Mouse (Mus musculus): ENCODE data around the gene 5730522E02Rik. TPM values are rescaled to one million over a fixed set of nuclear protein-coding genes. Genes with fewer than 3 reads are reported as not detected.

Gene 5730522E02Rik
- total and polyA plus RNA-seq, 3 experiments = not detected

DNA sequence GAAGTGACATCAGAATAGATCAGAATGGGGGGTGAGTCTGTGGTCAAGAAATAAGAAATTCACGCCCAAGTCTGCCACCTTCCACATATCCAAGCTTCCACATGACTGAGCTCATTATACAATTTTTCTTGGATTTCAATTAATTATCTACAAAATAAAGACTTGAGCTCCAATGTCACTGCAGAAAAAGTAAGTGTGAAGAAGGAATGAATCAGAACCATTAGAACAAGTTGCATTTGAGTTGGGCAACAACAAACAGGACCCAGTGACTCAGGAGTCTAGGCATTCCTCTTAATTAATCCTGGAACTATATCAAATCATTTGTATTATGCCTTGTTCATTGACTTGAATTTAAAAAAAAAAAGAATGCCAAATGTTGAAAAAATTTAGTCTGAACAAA lies 422.9 kb downstream of the 5730522E02Rik start:
- H3K4me3 ChIP-seq (ENCODE audit: control insufficient read depth in 1 of 2, insufficient read depth in 1 of 2, low read depth in 2 of 2, low read length in 2 of 2) = no peak overlapping the region
- no peak for DNase-seq (ENCODE audit: low read depth, low spot score)
- H3K9me3 ChIP-seq (replicated peaks; ENCODE audit: insufficient read depth, low read length) = no peaks in the 10 kb centered on the region
- no peaks in the 10 kb centered on the region for H3K36me3 ChIP-seq (ENCODE audit: control insufficient read depth in 1 of 2, insufficient read depth in 2 of 2, low read length in 2 of 2)
- no peaks in the 10 kb centered on the region for H3K79me2 ChIP-seq (ENCODE audit: control insufficient read depth, insufficient read depth, low read length, poor library complexity)
- no peak overlapping the region for H3K27ac ChIP-seq (ENCODE audit: control insufficient read depth, low read depth, low read length)
- no peak for TF ChIP-seq GATA1 (IDR thresholded peaks at IDR 0.05; ENCODE audit: low read depth, low read length)
- no peak for TF ChIP-seq MAFK (IDR thresholded peaks at IDR 0.05; ENCODE audit: borderline replicate concordance, low read depth, low read length)
- TF ChIP-seq USF1 (IDR thresholded peaks at IDR 0.05; ENCODE audit: low read depth, low read length) = no peak
- no peaks in the 10 kb centered on the region for H3K27me3 ChIP-seq (ENCODE audit: control insufficient read depth in 1 of 2, insufficient read depth in 2 of 2, low read length in 2 of 2)
- H3K9ac ChIP-seq (ENCODE audit: control insufficient read depth, low read depth, low read length, poor library complexity, severe bottlenecking) = no peak overlapping the region
- H3K4me1 ChIP-seq (ENCODE audit: control insufficient read depth in 1 of 2, insufficient read depth in 2 of 2, low read length in 2 of 2) = no peaks in the 10 kb centered on the region

DNA sequence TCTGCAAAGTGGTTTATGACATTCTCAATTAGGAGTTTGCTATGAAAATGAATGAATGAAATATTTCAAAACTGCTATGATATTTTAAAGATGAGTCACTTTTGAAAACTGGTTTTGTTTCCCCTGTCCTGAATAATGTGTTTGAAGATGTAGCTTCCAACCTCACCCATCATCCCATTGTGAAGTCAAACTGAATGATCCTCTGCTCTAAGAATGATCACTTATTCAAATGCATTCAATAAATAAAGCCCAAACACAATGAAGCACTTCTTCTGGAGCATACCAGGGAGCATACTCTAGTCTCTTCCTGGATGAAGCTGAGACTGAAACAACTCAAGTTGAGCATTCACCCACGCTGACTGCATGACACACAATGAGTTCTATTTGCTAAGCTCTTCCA lies 438.3 kb downstream of the 5730522E02Rik start:
- Histone ChIP-seq H3K4me3 (ENCODE audit: control insufficient read depth in 1 of 2, insufficient read depth in 1 of 2, low read depth in 2 of 2, low read length in 2 of 2) (no peak overlapping the region), H3K9ac (ENCODE audit: control insufficient read depth, low read depth, low read length, poor library complexity, severe bottlenecking) (no peak overlapping the region), H3K36me3 (ENCODE audit: control insufficient read depth in 1 of 2, insufficient read depth in 2 of 2, low read length in 2 of 2) (no peaks in the 10 kb centered on the region), H3K27me3 (ENCODE audit: control insufficient read depth in 1 of 2, insufficient read depth in 2 of 2, low read length in 2 of 2) (no peaks in the 10 kb centered on the region), H3K27ac (ENCODE audit: control insufficient read depth, low read depth, low read length) (no peak overlapping the region), H3K79me2 (ENCODE audit: control insufficient read depth, insufficient read depth, low read length, poor library complexity) (no peaks in the 10 kb centered on the region), H3K4me1 (ENCODE audit: control insufficient read depth in 1 of 2, insufficient read depth in 2 of 2, low read length in 2 of 2) (no peaks in the 10 kb centered on the region), H3K9me3 (replicated peaks; ENCODE audit: insufficient read depth, low read length) (no peaks in the 10 kb centered on the region)
- DNase-seq (ENCODE audit: low read depth, low spot score) = no peak
- no peak for TF ChIP-seq MAFK (IDR thresholded peaks at IDR 0.05; ENCODE audit: borderline replicate concordance, low read depth, low read length)
- no peak for TF ChIP-seq UBTF (IDR thresholded peaks at IDR 0.05; ENCODE audit: borderline replicate concordance, insufficient read depth, low read depth, low read length)
- TF ChIP-seq TBP (IDR thresholded peaks at IDR 0.05; ENCODE audit: low read depth, low read length) = no peak
- TF ChIP-seq POLR2A (IDR thresholded peaks at IDR 0.05; ENCODE audit: control insufficient read depth in 1 of 2, insufficient read depth in 1 of 2, low read depth in 1 of 2, low read length in 2 of 2, poor library complexity in 1 of 2) = no peak
- no peak for TF ChIP-seq USF2 (IDR thresholded peaks at IDR 0.05; ENCODE audit: borderline replicate concordance in 1 of 2, insufficient read depth in 1 of 2, low read depth in 1 of 2, low read length in 2 of 2)
- no peak for TF ChIP-seq USF1 (IDR thresholded peaks at IDR 0.05; ENCODE audit: low read depth, low read length)

GRCm38 (mm10) chr11:25770991-25771568 lies 439.5 kb downstream of the 5730522E02Rik start:
- TF ChIP-seq KAT2A (conservative IDR thresholded peaks at IDR 0.05; ENCODE audit: low read depth, low read length) = no peak
- TF ChIP-seq ZKSCAN1 (IDR thresholded peaks at IDR 0.05; ENCODE audit: low read depth, low read length) = no peak
- no peak for TF ChIP-seq ETS1 (IDR thresholded peaks at IDR 0.05; ENCODE audit: low read depth, low read length)
- TF ChIP-seq USF2 (IDR thresholded peaks at IDR 0.05; ENCODE audit: borderline replicate concordance in 1 of 2, insufficient read depth in 1 of 2, low read depth in 1 of 2, low read length in 2 of 2) = no peak
- no peak for TF ChIP-seq MXI1 (IDR thresholded peaks at IDR 0.05; ENCODE audit: low read depth, low read length)
- TF ChIP-seq RCOR1 (IDR thresholded peaks at IDR 0.05; ENCODE audit: low read depth, low read length) = no peak
- TF ChIP-seq NELFE (IDR thresholded peaks at IDR 0.05; ENCODE audit: low read depth, low read length) = no peak
- no peak for TF ChIP-seq GATA1 (IDR thresholded peaks at IDR 0.05; ENCODE audit: low read depth, low read length)
- no peak for TF ChIP-seq NRF1 (IDR thresholded peaks at IDR 0.05; ENCODE audit: insufficient read depth, low read depth, low read length, poor library complexity, severe bottlenecking)
- TF ChIP-seq RAD21 (IDR thresholded peaks at IDR 0.05; ENCODE audit: low read depth, low read length) = no peak
- H3K79me2 ChIP-seq (ENCODE audit: control insufficient read depth, insufficient read depth, low read length, poor library complexity) = no peaks in the 10 kb centered on the region
- H3K4me3 ChIP-seq (ENCODE audit: control insufficient read depth in 1 of 2, insufficient read depth in 1 of 2, low read depth in 2 of 2, low read length in 2 of 2) = no peak overlapping the region
- H3K27me3 ChIP-seq (ENCODE audit: control insufficient read depth in 1 of 2, insufficient read depth in 2 of 2, low read length in 2 of 2) = no peaks in the 10 kb centered on the region
- H3K36me3 ChIP-seq (ENCODE audit: control insufficient read depth in 1 of 2, insufficient read depth in 2 of 2, low read length in 2 of 2) = no peaks in the 10 kb centered on the region
- no peaks in the 10 kb centered on the region for H3K4me1 ChIP-seq (ENCODE audit: control insufficient read depth in 1 of 2, insufficient read depth in 2 of 2, low read length in 2 of 2)
- H3K9ac ChIP-seq (ENCODE audit: control insufficient read depth, low read depth, low read length, poor library complexity, severe bottlenecking) = no peak overlapping the region
- no peak overlapping the region for H3K27ac ChIP-seq (ENCODE audit: control insufficient read depth, low read depth, low read length)
- no peak for DNase-seq (ENCODE audit: low read depth, low spot score)
- no peaks in the 10 kb centered on the region for H3K9me3 ChIP-seq (replicated peaks; ENCODE audit: insufficient read depth, low read length)

All from MEL (cell line).